Mouse (Mus musculus) hindbrain, embryonic 13.5 days (tissue): Measurements from ENCODE around the gene Baz2a. TPM values are rescaled to one million over a fixed set of nuclear protein-coding genes. Genes with fewer than 3 reads are reported as not detected.

ENCODE experiments used
- ATAC-seq: fragments of 200-750 bp; cut with Nextera tagmentation; 2 replicates; pipeline ENCODE4 v1.8.0; 2017; ENCODE audit warnings: moderate TSS enrichment; ENCODE audit not compliant: low FRiP score
- H3K27ac ChIP-seq: fragments of 300-500 bp; sonication (generic); 2 replicates; pipeline ENCODE4 v1.5.1; 2015; ENCODE audit warnings: inconsistent platforms, mild to moderate bottlenecking, moderate library complexity
- H3K27me3 ChIP-seq: fragments of 300-500 bp; sonication (generic); 2 replicates; pipeline ENCODE4 v1.6.1; 2015; ENCODE audit warnings: mild to moderate bottlenecking, inconsistent platforms
- H3K36me3 ChIP-seq: fragments of 300-500 bp; sonication (generic); 2 replicates; pipeline ENCODE4 v1.6.1; 2015; ENCODE audit warnings: mild to moderate bottlenecking, inconsistent platforms
- H3K4me1 ChIP-seq: fragments of 300-500 bp; sonication (generic); replicated peaks from 2 replicates; pipeline ENCODE4 v1.6.1; 2015; ENCODE audit warnings: inconsistent platforms
- H3K4me2 ChIP-seq: fragments of 300-500 bp; sonication (generic); 2 replicates; pipeline ENCODE4 v1.6.1; 2015; ENCODE audit warnings: inconsistent platforms, mild to moderate bottlenecking, moderate library complexity
- H3K4me3 ChIP-seq: fragments of 300-500 bp; sonication (generic); 2 replicates; pipeline ENCODE4 v1.5.1; 2015; ENCODE audit warnings: mild to moderate bottlenecking, inconsistent platforms
- H3K9ac ChIP-seq: fragments of 300-500 bp; sonication (generic); 2 replicates; pipeline ENCODE4 v1.6.1; 2015; ENCODE audit warnings: mild to moderate bottlenecking, inconsistent platforms
- H3K9me3 ChIP-seq: fragments of 300-500 bp; sonication (generic); 2 replicates; pipeline ENCODE4 v1.6.1; 2016; ENCODE audit warnings: inconsistent platforms
- WGBS: fragments of 180-500 bp; shearing (Covaris S2); methylation state at CpG from one replicate; pipeline ENCODE4 v1.1.7; 2015; 5-methylcytosine and 5-hydroxymethylcytosine counted together
- polyA plus RNA-seq: library from polyadenylated mRNA; unstranded; fragments of >200 nt; fragmentation: Nextera tagmentation; extraction: Ambion mirVana; gene quantifications from 2 replicates; pipeline ENCODE4 v1.2.1, GENCODE M21; 2015

Gene Baz2a
- polyA plus RNA-seq, 1 experiment from 2014 or later, result 13.4 TPM

GRCm38 (mm10) chr10:128096693-128097586 lies 5.6 kb downstream of the Baz2a start:
- ATAC-seq, result peak; percentile 75
- H3K9me3 ChIP-seq, result no peaks in the 10 kb centered on the region
- under 1% methylated on average over 85 of the region's 86 CpGs for WGBS

GRCm38 (mm10) chr10:128097587-128097971 lies 6.2 kb downstream of the Baz2a start:
- Histone ChIP-seq H3K27ac (peak overlapping the region; percentile 88), H3K36me3 (no peaks in the 10 kb centered on the region), H3K9ac (peak overlapping the region; percentile 96), H3K4me1 (peaks cover 38% of the 10 kb centered on the region), H3K4me2 (peak overlapping the region; percentile 72), H3K9me3 (no peaks in the 10 kb centered on the region), H3K4me3 (peak overlapping the region; percentile 99), H3K27me3 (no peaks in the 10 kb centered on the region)
- ATAC-seq, result no peak
- 0% methylated on average over 13 of the region's 13 CpGs for WGBS

More at GRCm38 (mm10) chr10:128096693-128097586, 5.6 kb downstream of the Baz2a start:
- Histone ChIP-seq H3K9ac (peak overlapping the region; percentile 96), H3K27me3 (no peaks in the 10 kb centered on the region), H3K4me1 (peaks cover 42% of the 10 kb centered on the region), H3K4me2 (peak overlapping the region; percentile 72), H3K36me3 (no peaks in the 10 kb centered on the region), H3K27ac (peak overlapping the region; percentile 88), H3K4me3 (peak overlapping the region; percentile 99)

GRCm38 (mm10) chr10:128110103-128110761 lies 18.9 kb downstream of the Baz2a start:
- Histone ChIP-seq H3K27me3 (no peaks in the 10 kb centered on the region), H3K9ac (no peak overlapping the region), H3K27ac (no peak overlapping the region), H3K4me2 (no peak overlapping the region), H3K4me3 (no peak overlapping the region), H3K9me3 (no peaks in the 10 kb centered on the region), H3K36me3 (peaks cover 58% of the 10 kb centered on the region), H3K4me1 (no peaks in the 10 kb centered on the region)
- WGBS, result 94% methylated on average over 4 of the region's 4 CpGs
- ATAC-seq, result no peak

- no peaks in the 10 kb centered on the region for H3K4me1 ChIP-seq
- H3K9me3 ChIP-seq, result no peaks in the 10 kb centered on the region
- no peak overlapping the region for H3K4me2 ChIP-seq
- H3K27ac ChIP-seq, result no peak overlapping the region
- no peak overlapping the region for H3K4me3 ChIP-seq
- no peaks in the 10 kb centered on the region for H3K27me3 ChIP-seq
- H3K9ac ChIP-seq, result no peak overlapping the region
- H3K36me3 ChIP-seq, result peaks cover 68% of the 10 kb centered on the region
- no peak for ATAC-seq
Measured at GRCm38 (mm10) chr10:128111227-128111626, 19.9 kb downstream of the Baz2a start.

DNA sequence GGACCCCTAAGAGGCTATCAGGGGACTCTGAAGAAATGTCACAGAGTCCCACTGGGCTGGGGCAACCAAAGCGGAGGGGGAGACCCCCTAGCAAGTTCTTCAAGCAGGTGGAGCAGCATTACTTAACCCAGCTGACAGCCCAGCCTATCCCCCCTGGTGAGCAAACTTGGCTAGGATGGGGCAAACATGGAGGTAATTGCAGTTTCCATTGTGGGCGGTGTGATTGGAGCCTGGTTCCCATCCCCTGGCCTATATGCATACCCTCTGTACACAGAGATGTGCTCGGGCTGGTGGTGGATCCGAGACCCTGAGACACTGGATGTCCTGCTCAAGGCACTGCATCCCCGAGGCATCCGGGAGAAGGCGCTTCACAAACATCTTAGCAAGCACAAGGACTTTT lies 32.5 kb downstream of the Baz2a start:
- Histone ChIP-seq H3K4me2 (no peak overlapping the region), H3K36me3 (peaks cover 94% of the 10 kb centered on the region), H3K9ac (no peak overlapping the region), H3K4me1 (no peaks in the 10 kb centered on the region), H3K27me3 (no peaks in the 10 kb centered on the region), H3K9me3 (no peaks in the 10 kb centered on the region), H3K4me3 (no peak overlapping the region), H3K27ac (no peak overlapping the region)
- ATAC-seq, result no peak
- WGBS, result 96% methylated on average over 7 of the region's 7 CpGs

- no peak overlapping the region for H3K4me2 ChIP-seq
- no peak overlapping the region for H3K27ac ChIP-seq
- no peaks in the 10 kb centered on the region for H3K4me1 ChIP-seq
- no peaks in the 10 kb centered on the region for H3K9me3 ChIP-seq
- no peaks in the 10 kb centered on the region for H3K27me3 ChIP-seq
- 98% methylated on average over 9 of the region's 9 CpGs for WGBS
- H3K4me3 ChIP-seq, result no peak overlapping the region
- H3K9ac ChIP-seq, result no peak overlapping the region
- H3K36me3 ChIP-seq, result peaks cover 91% of the 10 kb centered on the region
- ATAC-seq, result no peak
Measured at GRCm38 (mm10) chr10:128124831-128125230, 33.5 kb downstream of the Baz2a start.

- no peak for ATAC-seq
- no peaks in the 10 kb centered on the region for H3K27me3 ChIP-seq
- H3K4me3 ChIP-seq, result no peak overlapping the region
- H3K9me3 ChIP-seq, result no peaks in the 10 kb centered on the region
- H3K4me1 ChIP-seq, result no peaks in the 10 kb centered on the region
- WGBS, result 95% methylated on average over 14 of the region's 14 CpGs
- H3K36me3 ChIP-seq, result peaks cover 91% of the 10 kb centered on the region
- no peak overlapping the region for H3K4me2 ChIP-seq
- H3K27ac ChIP-seq, result no peak overlapping the region
- H3K9ac ChIP-seq, result no peak overlapping the region
Measured at GRCm38 (mm10) chr10:128125951-128126350, 34.6 kb downstream of the Baz2a start.

- H3K4me3 ChIP-seq, result no peak overlapping the region
- H3K9me3 ChIP-seq, result no peaks in the 10 kb centered on the region
- no peak overlapping the region for H3K4me2 ChIP-seq
- no peaks in the 10 kb centered on the region for H3K4me1 ChIP-seq
- peaks cover 88% of the 10 kb centered on the region for H3K36me3 ChIP-seq
- H3K9ac ChIP-seq, result 0 out of 2 replicates have a peak overlapping the region, but pooled peaks have one; percentile 13
- 62% methylated on average over 5 of the region's 5 CpGs for WGBS
- no peak for ATAC-seq
- no peaks in the 10 kb centered on the region for H3K27me3 ChIP-seq
- H3K27ac ChIP-seq, result no peak overlapping the region
Measured at GRCm38 (mm10) chr10:128127497-128127896, 36.1 kb downstream of the Baz2a start.

GRCm38 (mm10) chr10:128128143-128128542 lies 36.8 kb downstream of the Baz2a start:
- H3K36me3 ChIP-seq, result peaks cover 81% of the 10 kb centered on the region
- no peak for ATAC-seq

DNA sequence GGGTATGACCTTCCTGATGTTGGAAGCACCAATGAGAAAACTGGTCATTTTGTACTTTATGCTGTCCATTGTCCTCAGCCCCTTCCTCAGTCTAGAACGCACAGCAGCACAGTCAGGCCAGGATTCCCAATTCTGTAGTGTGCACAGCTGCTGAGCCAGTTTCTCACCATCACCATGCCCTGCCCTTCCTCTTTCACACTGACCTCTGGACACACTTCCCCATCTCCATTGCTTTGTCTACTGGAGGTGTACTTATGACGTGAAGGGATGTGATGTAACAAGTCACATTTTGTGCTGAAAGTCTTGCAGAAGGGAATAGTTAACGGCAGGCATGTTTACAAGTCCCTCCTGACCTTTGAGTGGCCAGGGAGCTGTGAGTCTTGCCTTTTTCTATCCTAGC lies 39.9 kb downstream of the Baz2a start:
- 80% methylated on average over 3 of the region's 3 CpGs for WGBS
- Histone ChIP-seq H3K9me3 (no peaks in the 10 kb centered on the region), H3K27me3 (no peaks in the 10 kb centered on the region), H3K27ac (no peak overlapping the region), H3K4me1 (peaks cover 10% of the 10 kb centered on the region), H3K4me2 (no peak overlapping the region), H3K4me3 (no peak overlapping the region), H3K9ac (no peak overlapping the region), H3K36me3 (peaks cover 57% of the 10 kb centered on the region)
- no peak for ATAC-seq

More at GRCm38 (mm10) chr10:128128143-128128542, 36.8 kb downstream of the Baz2a start:
- Histone ChIP-seq H3K27ac (no peak overlapping the region; the same call in 1 of the 2 replicates), H3K27me3 (no peaks in the 10 kb centered on the region), H3K4me1 (0 out of 2 replicates have a peak, but pooled peaks cover under 1% of the 10 kb centered on the region), H3K9ac (no peak overlapping the region), H3K4me2 (no peak overlapping the region), H3K4me3 (no peak overlapping the region), H3K9me3 (no peaks in the 10 kb centered on the region)
- WGBS, result 93% methylated on average over 8 of the region's 8 CpGs

DNA sequence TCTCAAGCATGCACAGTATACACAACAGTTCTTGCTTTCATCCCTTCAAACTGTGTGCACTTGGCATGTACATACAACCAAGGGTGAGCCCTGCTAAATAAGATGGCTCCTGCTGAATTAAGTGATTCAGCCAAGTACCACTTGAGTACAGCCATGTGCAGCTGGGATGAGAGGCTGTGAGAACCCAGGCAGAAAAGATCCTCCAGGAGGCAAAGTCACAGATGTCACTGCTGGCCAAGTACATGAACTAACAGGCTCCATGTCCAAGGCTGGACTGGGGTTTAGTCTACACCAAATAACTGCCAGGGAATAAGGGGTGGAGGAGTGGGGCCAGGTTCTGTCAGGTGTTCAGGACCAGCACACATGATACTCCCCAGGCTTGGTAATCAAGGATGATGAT lies 40.4 kb downstream of the Baz2a start:
- no peak overlapping the region for H3K4me2 ChIP-seq
- H3K9me3 ChIP-seq, result no peaks in the 10 kb centered on the region
- H3K27ac ChIP-seq, result no peak overlapping the region
- H3K4me3 ChIP-seq, result no peak overlapping the region
- no peaks in the 10 kb centered on the region for H3K27me3 ChIP-seq
- peaks cover 10% of the 10 kb centered on the region for H3K4me1 ChIP-seq
- no peak for ATAC-seq
- peaks cover 52% of the 10 kb centered on the region for H3K36me3 ChIP-seq
- no peak overlapping the region for H3K9ac ChIP-seq

DNA sequence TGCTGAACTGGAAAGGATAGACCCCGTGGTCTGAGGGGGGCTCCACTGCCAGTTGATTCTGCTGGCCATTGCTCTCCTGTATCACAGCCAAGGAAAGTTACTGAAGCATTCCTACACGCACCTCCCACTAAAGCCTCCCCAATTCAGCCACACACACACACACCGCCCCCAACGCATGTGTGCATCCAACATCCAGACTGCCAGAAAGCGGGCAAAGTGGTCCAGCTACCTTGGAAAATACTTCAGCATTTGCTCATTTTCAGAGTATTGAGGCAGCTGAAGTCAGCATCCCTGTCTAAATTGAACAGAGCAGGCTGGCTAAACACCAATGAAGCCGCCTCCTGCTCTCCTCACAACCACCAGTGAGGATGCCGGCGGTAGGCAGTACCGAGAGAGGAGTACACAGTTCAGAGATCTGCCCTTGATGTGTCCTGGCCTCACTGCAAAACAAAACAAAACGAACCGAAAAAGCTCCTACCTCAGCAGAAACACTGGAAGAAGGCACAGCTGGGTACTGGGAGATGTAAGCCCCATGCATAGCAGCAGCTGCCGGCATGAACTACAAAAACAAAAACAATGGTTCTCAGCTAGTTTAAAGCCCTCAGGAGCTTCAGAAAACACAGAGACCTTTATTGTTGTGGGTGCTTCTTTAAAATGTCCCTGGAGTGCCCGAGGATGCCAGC lies 42.4 kb downstream of the Baz2a start:
- Histone ChIP-seq H3K27me3 (no peaks in the 10 kb centered on the region), H3K27ac (no peak overlapping the region), H3K4me2 (no peak overlapping the region), H3K4me3 (no peak overlapping the region), H3K4me1 (peaks cover 10% of the 10 kb centered on the region), H3K9me3 (no peaks in the 10 kb centered on the region), H3K36me3 (peaks cover 37% of the 10 kb centered on the region), H3K9ac (peak overlapping the region; percentile 29; the same call in 1 of the 2 replicates)
- WGBS, result 31% methylated on average over 13 of the region's 13 CpGs
- no peak for ATAC-seq
